Mouse (Mus musculus) CD4-positive, CD25-positive, alpha-beta regulatory T cell, adult 4 months (primary cell): Measurements from ENCODE around the gene Olfr92. TPM values are rescaled to one million over a fixed set of nuclear protein-coding genes. Genes with fewer than 3 reads are reported as not detected.

Source experiments
- ATAC-seq: one replicate; pipeline ENCODE4 v1.8.0; 2017
- polyA plus RNA-seq, 2 experiments: library from polyadenylated mRNA; unstranded; fragments of 100-300 nt; shearing (Covaris generic); gene quantifications; one replicate each; pipeline ENCODE4 v1.2.1; 2017

Gene Olfr92
- polyA plus RNA-seq, 2 experiments from 2014 or later, result not detected

DNA sequence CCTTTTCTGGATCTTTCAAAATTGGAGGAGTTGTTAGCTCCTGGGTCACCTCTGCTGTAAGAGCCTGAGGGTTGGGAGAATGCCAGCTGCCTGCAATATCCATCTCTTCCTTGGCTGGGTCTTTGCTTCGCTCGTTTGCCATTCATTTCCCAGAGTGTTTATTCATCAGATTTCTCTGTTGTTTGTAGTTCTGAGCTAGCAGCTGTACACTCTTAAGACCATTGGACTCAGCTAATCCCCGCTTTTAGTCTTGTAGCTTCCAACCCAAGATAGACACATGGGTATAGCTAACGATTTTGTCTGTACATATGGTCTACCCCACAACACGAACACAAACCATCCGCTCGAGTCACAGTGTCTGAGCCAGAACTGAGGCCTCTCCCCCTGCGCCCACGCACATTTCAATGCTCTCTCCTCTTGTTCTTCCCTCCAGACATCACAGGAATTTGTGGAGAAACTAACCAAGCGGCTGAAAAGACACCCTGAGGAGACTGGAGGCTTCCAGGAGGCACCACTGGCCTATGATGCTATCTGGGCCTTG lies 57.7 kb downstream of the Olfr92 start:
- ATAC-seq, result no peak

DNA sequence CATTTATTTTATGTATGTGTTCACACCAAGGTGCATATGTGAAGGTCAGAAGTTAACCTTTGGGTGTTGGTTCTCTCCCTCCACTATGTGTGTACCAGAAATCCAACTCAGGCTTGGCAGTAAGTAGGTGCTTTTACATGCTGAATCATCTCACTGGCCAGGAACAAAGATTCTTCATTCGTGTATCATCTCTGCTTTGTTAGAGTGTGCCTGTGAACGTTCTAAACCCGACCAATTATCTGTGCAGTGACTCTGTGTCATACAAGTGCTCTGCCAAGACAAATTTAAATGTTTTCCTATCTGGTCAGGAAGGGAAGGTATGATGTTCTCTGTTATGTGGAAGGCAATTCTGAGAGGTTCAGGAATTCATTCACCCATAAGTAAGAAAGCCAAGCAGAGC lies 58.5 kb downstream of the Olfr92 start:
- ATAC-seq, result no peak

Other genes starting within 250 kb of the Olfr92 start
- gene Trim40, start 230.0 kb downstream of the Olfr92 start, polyA plus RNA-seq, result not detected
- gene Trim31, start 222.0 kb downstream of the Olfr92 start, polyA plus RNA-seq, result not detected
- gene Rnf39, start 177.2 kb downstream of the Olfr92 start, polyA plus RNA-seq, result not detected
- gene Ppp1r11, start 168.3 kb downstream of the Olfr92 start, polyA plus RNA-seq, result 100 to 1,000 TPM; 196 to 201 TPM
- gene Znrd1, start 161.5 kb downstream of the Olfr92 start, polyA plus RNA-seq, result 10 to 100 TPM; 67.9 to 82.1 TPM
- gene Znrd1as, start 161.5 kb downstream of the Olfr92 start, polyA plus RNA-seq, result 1 to 10 TPM; 5.5 to 8.2 TPM
- not detected for gene 2410137M14Rik, start 138.9 kb downstream of the Olfr92 start, polyA plus RNA-seq
- gene H2-M5, start 130.6 kb downstream of the Olfr92 start, polyA plus RNA-seq, result not detected
- not detected for gene Zfp57, start 118.9 kb downstream of the Olfr92 start, polyA plus RNA-seq
- not detected for gene Mog, start 96.7 kb downstream of the Olfr92 start, polyA plus RNA-seq
- 1 to 10 TPM; 4.7 to 8.6 TPM for gene Gabbr1, start 74.1 kb downstream of the Olfr92 start, polyA plus RNA-seq
- under 1 TPM in 1 of 2 experiments, not detected in 1; 0.11 TPM for gene Olfr90, start 31.6 kb downstream of the Olfr92 start, polyA plus RNA-seq
- not detected for gene Olfr91, start 21.8 kb downstream of the Olfr92 start, polyA plus RNA-seq
- not detected for gene Olfr93, start 41.4 kb upstream of the Olfr92 start, polyA plus RNA-seq
- under 1 TPM in 1 of 2 experiments, not detected in 1; 0.70 TPM for gene Ubd, start 73.8 kb upstream of the Olfr92 start, polyA plus RNA-seq
- gene Olfr94, start 80.9 kb upstream of the Olfr92 start, polyA plus RNA-seq, result not detected
- not detected for gene Olfr95, start 93.0 kb upstream of the Olfr92 start, polyA plus RNA-seq
- not detected for gene Olfr96, start 100.1 kb upstream of the Olfr92 start, polyA plus RNA-seq
- gene Olfr97, start 117.2 kb upstream of the Olfr92 start, polyA plus RNA-seq, result not detected
- gene Olfr98, start 143.7 kb upstream of the Olfr92 start, polyA plus RNA-seq, result not detected
- gene H2-M3, start 150.1 kb upstream of the Olfr92 start, polyA plus RNA-seq, result 100 to 1,000 TPM; 131 to 144 TPM
- 1 to 10 TPM; 4.3 to 5.5 TPM for gene Olfr99, start 163.4 kb upstream of the Olfr92 start, polyA plus RNA-seq
- under 1 TPM; 0.22 to 0.25 TPM for gene Olfr101, start 184.2 kb upstream of the Olfr92 start, polyA plus RNA-seq
- gene Olfr102, start 197.0 kb upstream of the Olfr92 start, polyA plus RNA-seq, result not detected
- not detected for gene Olfr103, start 219.6 kb upstream of the Olfr92 start, polyA plus RNA-seq
- gene Olfr104-ps, start 239.5 kb upstream of the Olfr92 start, polyA plus RNA-seq, result not detected